Mouse (Mus musculus): ENCODE results near the gene Akr1c21. TPM values are rescaled to one million over a fixed set of nuclear protein-coding genes. Genes with fewer than 3 reads are reported as not detected.
"Not testable (repeated sequence)": the region's sequence is repeated elsewhere in the genome, so short reads cannot be mapped to it uniquely, and the experiment has no call there.

The Akr1c21 gene
- not detected in 2 replicates for total RNA-seq (2014; rRNA removed)
- polyA plus RNA-seq (2015; fragmentation: Nextera tagmentation; extraction: Ambion mirVana): not detected in 2 replicates

DNA sequence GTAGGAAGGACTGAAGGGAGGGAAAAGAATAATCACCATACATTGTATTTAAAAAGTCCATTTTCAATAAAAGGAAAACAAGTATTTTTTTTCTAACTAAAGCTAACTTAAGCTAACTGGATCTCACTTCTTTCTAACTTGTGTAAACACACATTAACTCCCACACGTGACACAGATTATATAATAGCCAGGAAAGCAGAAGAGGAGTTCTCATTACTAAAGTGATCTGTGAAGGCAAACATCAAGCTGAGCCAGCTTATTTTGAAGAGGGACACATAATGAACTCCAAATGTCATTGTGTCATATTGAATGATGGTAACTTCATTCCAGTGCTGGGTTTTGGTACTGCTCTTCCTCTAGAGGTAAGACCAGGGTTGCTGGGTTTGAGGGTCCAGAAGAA is at the start of gene Akr1c21:
Akr1c21 (plus strand) TSS at position 205 of the 400 bp plus-strand sequence.
- Histone ChIP-seq H3K36me3 (ENCODE audit: insufficient read depth, low read length) (no peaks in the 10 kb centered on the region), H3K9me3 (ENCODE audit: low read length) (no peaks in the 10 kb centered on the region), H3K4me3 (ENCODE audit: low read length) (no peak within 1 kb of the TSS), H3K9ac (replicated peaks; ENCODE audit: low read length) (no peak within 1 kb of the TSS), H3K27me3 (ENCODE audit: insufficient read depth, low read length) (no peaks in the 10 kb centered on the region), H3K27ac (no peak within 1 kb of the TSS), H3K4me2 (ENCODE audit: low read depth, low read length) (no peak within 1 kb of the TSS), H3K4me1 (ENCODE audit: insufficient read depth, low read length) (no peaks in the 10 kb centered on the region)
- no peak for TF ChIP-seq CTCF (IDR thresholded peaks at IDR 0.05; ENCODE audit: low read depth)
- ATAC-seq (no peak), DNase-seq (ENCODE audit: low spot score) (no peak)
- WGBS: 85% methylated on average over 1 of the region's 1 CpGs

DNA sequence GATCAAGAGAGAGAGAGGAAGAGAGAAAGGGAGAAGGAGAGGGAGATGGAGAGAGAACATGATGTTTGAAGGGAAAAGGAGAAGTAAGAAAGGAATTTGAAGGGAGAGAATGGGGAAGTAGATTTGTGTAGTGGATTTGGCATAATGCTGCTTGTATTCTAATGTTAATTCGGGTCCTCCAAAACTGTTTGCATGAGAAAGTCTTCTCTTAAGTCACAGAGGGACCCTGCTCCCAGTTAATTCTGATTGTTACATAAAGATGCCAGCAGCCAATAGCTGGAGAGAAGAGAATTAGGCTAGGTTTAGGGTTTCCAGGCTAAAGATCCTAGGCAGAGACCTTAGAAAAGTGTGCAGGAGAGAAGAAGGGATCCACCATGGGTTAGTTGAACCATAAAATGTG is 14.7 kb upstream of the Akr1c21 start:
- ATAC-seq (no peak), DNase-seq (ENCODE audit: low spot score) (no peak)
- no peaks in the 10 kb centered on the region for H3K27me3 ChIP-seq (ENCODE audit: insufficient read depth, low read length)
- 86% methylated on average over 1 of the region's 1 CpGs for WGBS
- no peak for TF ChIP-seq CTCF (IDR thresholded peaks at IDR 0.05; ENCODE audit: low read depth)
- H3K9me3 ChIP-seq (ENCODE audit: low read length): no peaks in the 10 kb centered on the region
- H3K4me3 ChIP-seq (ENCODE audit: low read length): no peak overlapping the region
- no peaks in the 10 kb centered on the region for H3K36me3 ChIP-seq (ENCODE audit: insufficient read depth, low read length)
- no peak overlapping the region for H3K9ac ChIP-seq (replicated peaks; ENCODE audit: low read length)
- H3K27ac ChIP-seq: no peak overlapping the region
- no peaks in the 10 kb centered on the region for H3K4me1 ChIP-seq (ENCODE audit: insufficient read depth, low read length)
- H3K4me2 ChIP-seq (ENCODE audit: low read depth, low read length): no peak overlapping the region

DNA sequence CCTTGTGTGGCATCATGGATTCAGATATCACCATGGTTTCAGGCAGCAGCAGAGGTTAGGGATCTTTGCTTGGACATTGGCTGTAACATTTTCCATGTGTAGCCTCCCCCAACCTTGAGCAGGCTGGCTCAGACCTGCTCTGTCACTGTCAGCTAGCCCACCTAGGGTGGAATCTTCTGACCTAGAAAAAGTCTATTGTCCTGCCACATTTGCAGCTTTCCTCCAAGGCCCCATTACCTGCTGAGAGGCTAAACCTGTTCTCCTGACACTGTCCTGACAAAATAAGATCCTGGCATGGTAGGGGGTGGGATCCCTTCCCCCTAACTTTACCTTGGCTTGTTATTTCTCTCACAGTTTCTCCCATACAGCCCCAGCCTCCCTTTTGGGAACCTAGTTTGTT is 13.4 kb upstream of the Akr1c21 start:
- no peak for TF ChIP-seq CTCF (IDR thresholded peaks at IDR 0.05; ENCODE audit: low read depth)
- no peak overlapping the region for H3K4me3 ChIP-seq (ENCODE audit: low read length)
- no peaks in the 10 kb centered on the region for H3K27me3 ChIP-seq (ENCODE audit: insufficient read depth, low read length)
- H3K9me3 ChIP-seq (ENCODE audit: low read length): no peaks in the 10 kb centered on the region
- ATAC-seq: no peak
- H3K36me3 ChIP-seq (ENCODE audit: insufficient read depth, low read length): no peaks in the 10 kb centered on the region
- no peak overlapping the region for H3K4me2 ChIP-seq (ENCODE audit: low read depth, low read length)
- DNase-seq (ENCODE audit: low spot score): no peak
- H3K27ac ChIP-seq: no peak overlapping the region
- no peaks in the 10 kb centered on the region for H3K4me1 ChIP-seq (ENCODE audit: insufficient read depth, low read length)
- no peak overlapping the region for H3K9ac ChIP-seq (replicated peaks; ENCODE audit: low read length)

DNA sequence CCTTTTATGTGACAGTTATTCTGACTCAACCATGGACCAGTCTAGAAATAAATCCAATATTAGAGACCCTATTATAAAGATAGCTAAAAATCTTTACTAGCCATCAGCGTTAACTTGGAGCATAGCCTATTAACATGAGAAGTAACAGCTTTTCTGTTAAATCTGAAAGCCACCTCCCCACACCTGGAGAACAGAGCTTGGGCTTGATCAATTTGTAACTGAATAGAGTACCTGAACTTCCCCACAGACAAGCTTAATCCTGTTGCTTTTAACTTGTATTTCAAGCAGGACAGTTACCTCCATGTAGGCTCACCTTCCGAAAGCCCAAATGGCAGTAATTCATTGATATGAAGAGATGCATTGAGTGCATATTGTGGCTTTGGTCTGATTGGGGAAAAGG is 7.9 kb upstream of the Akr1c21 start:
- WGBS: 76% methylated on average over 2 of the region's 2 CpGs
- TF ChIP-seq CTCF (IDR thresholded peaks at IDR 0.05; ENCODE audit: low read depth): no peak
- Histone ChIP-seq H3K9me3 (ENCODE audit: low read length) (no peaks in the 10 kb centered on the region), H3K9ac (replicated peaks; ENCODE audit: low read length) (no peak overlapping the region), H3K4me2 (ENCODE audit: low read depth, low read length) (no peak overlapping the region), H3K4me1 (ENCODE audit: insufficient read depth, low read length) (no peaks in the 10 kb centered on the region), H3K27ac (no peak overlapping the region), H3K4me3 (ENCODE audit: low read length) (no peak overlapping the region), H3K36me3 (ENCODE audit: insufficient read depth, low read length) (no peaks in the 10 kb centered on the region), H3K27me3 (ENCODE audit: insufficient read depth, low read length) (no peaks in the 10 kb centered on the region)
- DNase-seq (ENCODE audit: low spot score) (no peak), ATAC-seq (no peak)

DNA sequence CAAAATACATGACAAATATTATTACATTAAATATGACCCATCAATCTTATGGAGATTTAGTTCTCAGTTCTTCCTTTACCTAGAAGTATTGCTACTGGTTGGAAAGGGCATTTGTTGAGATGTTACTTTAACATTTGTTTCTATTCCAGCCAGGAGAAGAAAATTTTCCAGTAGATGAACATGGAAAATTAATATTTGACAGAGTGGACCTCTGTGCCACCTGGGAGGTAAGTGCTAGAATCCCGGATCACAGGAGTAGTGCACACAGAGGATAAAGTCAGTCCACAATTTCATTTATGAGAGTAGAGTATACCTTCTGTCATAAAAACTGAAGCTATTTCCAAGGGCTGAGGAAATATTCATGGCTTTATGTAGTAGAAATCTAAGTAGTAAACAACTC is 3.0 kb downstream of the Akr1c21 start:
- H3K9me3 ChIP-seq (ENCODE audit: low read length): no peaks in the 10 kb centered on the region
- H3K4me2 ChIP-seq (ENCODE audit: low read depth, low read length): no peak overlapping the region
- H3K4me3 ChIP-seq (ENCODE audit: low read length): no peak overlapping the region
- no peak for ATAC-seq
- no peaks in the 10 kb centered on the region for H3K27me3 ChIP-seq (ENCODE audit: insufficient read depth, low read length)
- no peak for TF ChIP-seq CTCF (IDR thresholded peaks at IDR 0.05; ENCODE audit: low read depth)
- no peaks in the 10 kb centered on the region for H3K36me3 ChIP-seq (ENCODE audit: insufficient read depth, low read length)
- no peaks in the 10 kb centered on the region for H3K4me1 ChIP-seq (ENCODE audit: insufficient read depth, low read length)
- WGBS: 96% methylated on average over 1 of the region's 1 CpGs
- no peak for DNase-seq (ENCODE audit: low spot score)
- H3K27ac ChIP-seq: no peak overlapping the region
- no peak overlapping the region for H3K9ac ChIP-seq (replicated peaks; ENCODE audit: low read length)

DNA sequence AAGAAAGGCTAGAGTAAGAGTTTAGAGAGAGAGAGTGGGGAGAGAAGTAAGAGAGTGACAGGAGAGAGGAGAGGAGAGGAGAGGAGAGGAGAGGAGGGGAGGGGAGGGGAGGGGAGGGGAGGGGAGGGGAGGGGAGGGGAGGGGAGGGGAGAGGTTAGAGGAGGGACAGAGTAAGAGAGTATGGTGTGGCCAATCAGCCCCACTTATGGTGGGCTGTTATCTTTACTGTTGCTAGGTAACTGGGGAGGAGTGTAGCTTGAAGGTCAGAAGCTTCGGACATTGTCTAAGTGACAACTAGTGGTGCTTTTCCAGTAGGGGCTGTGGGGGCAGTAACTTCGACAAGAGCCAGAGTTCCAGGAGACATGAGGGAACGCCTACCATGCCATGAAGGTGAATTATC is 29.6 kb downstream of the Akr1c21 start:
- H3K4me3 ChIP-seq (ENCODE audit: low read length); DNase-seq (ENCODE audit: low spot score); H3K9me3 ChIP-seq (ENCODE audit: low read length); H3K4me2 ChIP-seq (ENCODE audit: low read depth, low read length); H3K9ac ChIP-seq (replicated peaks; ENCODE audit: low read length); H3K27ac ChIP-seq; H3K27me3 ChIP-seq (ENCODE audit: insufficient read depth, low read length); H3K4me1 ChIP-seq (ENCODE audit: insufficient read depth, low read length); H3K36me3 ChIP-seq (ENCODE audit: insufficient read depth, low read length); ATAC-seq: not testable (repeated sequence)
- WGBS: 70% methylated on average over 3 of the region's 3 CpGs

DNA sequence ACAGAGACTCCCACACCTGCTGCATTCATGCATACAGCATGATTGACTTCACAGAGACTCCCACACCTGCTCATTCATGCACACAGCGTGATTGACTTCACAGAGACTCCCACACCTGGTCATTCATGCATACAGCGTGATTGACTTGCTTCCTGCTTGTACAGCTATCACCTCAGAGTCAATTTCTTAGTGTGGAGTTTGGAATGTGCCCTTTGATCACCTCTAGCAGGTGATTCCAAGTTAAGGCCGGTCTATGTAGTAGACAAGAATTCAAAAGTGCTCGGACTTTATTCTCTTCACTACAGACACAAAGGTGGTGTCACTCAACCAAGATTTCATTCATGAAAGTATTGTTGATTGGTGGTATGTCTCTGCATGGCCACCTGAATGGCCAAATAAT is 32.9 kb downstream of the Akr1c21 start:
- H3K36me3 ChIP-seq (ENCODE audit: insufficient read depth, low read length): no peaks in the 10 kb centered on the region
- no peak for TF ChIP-seq CTCF (IDR thresholded peaks at IDR 0.05; ENCODE audit: low read depth)
- ATAC-seq: no peak

More for the DNA sequence above, 32.9 kb downstream of the Akr1c21 start:
- no peak overlapping the region for H3K27ac ChIP-seq
- no peak for DNase-seq (ENCODE audit: low spot score)
- 89% methylated on average over 4 of the region's 4 CpGs for WGBS
- no peaks in the 10 kb centered on the region for H3K4me1 ChIP-seq (ENCODE audit: insufficient read depth, low read length)
- no peak overlapping the region for H3K9ac ChIP-seq (replicated peaks; ENCODE audit: low read length)
- no peaks in the 10 kb centered on the region for H3K27me3 ChIP-seq (ENCODE audit: insufficient read depth, low read length)
- H3K4me2 ChIP-seq (ENCODE audit: low read depth, low read length): no peak overlapping the region
- H3K9me3 ChIP-seq (ENCODE audit: low read length): no peaks in the 10 kb centered on the region
- no peak overlapping the region for H3K4me3 ChIP-seq (ENCODE audit: low read length)
